Mouse (Mus musculus) liver, embryonic 14.5 days (tissue): ENCODE measurements around the gene Elovl6.

ENCODE experiments used
- CTCF ChIP-seq: IDR thresholded peaks from 2 replicates; pipeline ENCODE4 v1.5.1; 2016; ENCODE audit warnings: antibody characterized with exemption, low read depth, control low read depth
- EP300 ChIP-seq: IDR thresholded peaks from 2 replicates; pipeline ENCODE4 v1.6.1; 2016; ENCODE audit warnings: antibody characterized with exemption, low read depth

GRCm38 (mm10) chr3:129605487-129605886 lies 73.3 kb downstream of the Elovl6 start:
- no peak for TF ChIP-seq CTCF
- no peak for TF ChIP-seq EP300
